Mouse (Mus musculus) c-Kit-positive CD71-positive TER-119-negative erythroid progenitor cells, embryonic 14.5 days (primary cell): ENCODE measurements around the gene Tbc1d15.
"Not testable (repeated sequence)": the region's sequence is repeated elsewhere in the genome, so short reads cannot be mapped to it uniquely, and the experiment has no call there.

Source experiments
- DNase-seq: peaks from one replicate; pipeline ENCODE4 v3.0.0-alpha.2; 2013; ENCODE audit warnings: low read depth

The Tbc1d15 gene

GRCm38 (mm10) chr10:115241082-115241595 is 10.1 kb downstream of the Tbc1d15 start:
- DNase-seq: no peak

- no peak for DNase-seq
These were observed 13.3 kb downstream of the Tbc1d15 start for GRCm38 (mm10) chr10:115237931-115238330.

GRCm38 (mm10) chr10:115236733-115237132 is 14.5 kb downstream of the Tbc1d15 start:
- no peak for DNase-seq

- DNase-seq: no peak
These were observed 15.8 kb downstream of the Tbc1d15 start for GRCm38 (mm10) chr10:115235501-115235900.

GRCm38 (mm10) chr10:115233798-115234197 is 17.5 kb downstream of the Tbc1d15 start:
- DNase-seq: no peak

- DNase-seq: no peak
These were observed 18.8 kb downstream of the Tbc1d15 start for GRCm38 (mm10) chr10:115232513-115232912.

GRCm38 (mm10) chr10:115229023-115229422 is 22.2 kb downstream of the Tbc1d15 start:
- no peak for DNase-seq

GRCm38 (mm10) chr10:115226586-115226985 is 24.7 kb downstream of the Tbc1d15 start:
- DNase-seq: no peak

- DNase-seq: no peak
These were observed 27.4 kb downstream of the Tbc1d15 start for GRCm38 (mm10) chr10:115223845-115224244.

- DNase-seq: no peak
These were observed 38.2 kb downstream of the Tbc1d15 start for GRCm38 (mm10) chr10:115212916-115213580.

GRCm38 (mm10) chr10:115205825-115206224 is 45.4 kb downstream of the Tbc1d15 start:
- no peak for DNase-seq

- DNase-seq: no peak
These were observed 46.0 kb downstream of the Tbc1d15 start for GRCm38 (mm10) chr10:115205284-115205683.

- no peak for DNase-seq
These were observed 60.1 kb downstream of the Tbc1d15 start for GRCm38 (mm10) chr10:115191214-115191613.

- DNase-seq: no peak
These were observed 63.9 kb downstream of the Tbc1d15 start for GRCm38 (mm10) chr10:115187390-115187789.

GRCm38 (mm10) chr10:115184697-115185096 is 66.6 kb downstream of the Tbc1d15 start, which contains the start of gene Tph2:
Tph2 (minus strand) TSS chr10:115185022.
- peak; percentile 48 for DNase-seq

- DNase-seq: no peak
These were observed 70.2 kb downstream of the Tbc1d15 start for GRCm38 (mm10) chr10:115181034-115181433.

GRCm38 (mm10) chr10:115178019-115178418 is 73.2 kb downstream of the Tbc1d15 start:
- DNase-seq: not testable (repeated sequence)

GRCm38 (mm10) chr10:115175591-115175991 is 75.7 kb downstream of the Tbc1d15 start:
- no peak for DNase-seq

- no peak for DNase-seq
These were observed 77.9 kb downstream of the Tbc1d15 start for GRCm38 (mm10) chr10:115173336-115173735.

GRCm38 (mm10) chr10:115171351-115171818 is 79.9 kb downstream of the Tbc1d15 start:
- no peak for DNase-seq

GRCm38 (mm10) chr10:115170496-115171350 is 80.5 kb downstream of the Tbc1d15 start:
- no peak for DNase-seq

- no peak for DNase-seq
These were observed 81.9 kb downstream of the Tbc1d15 start for GRCm38 (mm10) chr10:115169410-115169809.

- DNase-seq: no peak
These were observed 91.0 kb downstream of the Tbc1d15 start for GRCm38 (mm10) chr10:115160289-115160688.
